Mouse (Mus musculus) ovary, postnatal 10 days (tissue): ENCODE measurements around the gene Fkbp14.

Source experiments
- DNase-seq: peaks from one replicate; pipeline ENCODE4 v3.0.0; 2022; ENCODE audit warnings: low spot score

Fkbp14 gene

DNA sequence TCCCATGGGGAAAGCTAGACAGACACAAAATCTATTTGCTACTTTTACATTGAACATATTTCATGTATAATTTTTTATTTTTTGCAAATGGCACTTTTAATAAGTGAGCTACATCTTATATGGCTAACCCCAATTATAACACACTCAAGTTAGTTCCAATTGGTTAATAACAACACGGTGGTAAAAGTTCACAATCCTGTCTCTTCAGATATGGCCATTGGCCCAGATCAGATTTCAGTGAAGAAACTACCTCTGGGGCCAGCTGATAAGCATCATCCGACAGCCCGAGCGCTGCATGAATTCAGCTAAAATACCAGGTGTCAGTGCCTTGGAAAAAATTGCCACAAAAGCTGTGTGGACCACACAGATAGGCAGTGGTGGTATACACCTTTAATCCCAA lies 9.4 kb downstream of the Fkbp14 start:
- DNase-seq, result no peak

DNA sequence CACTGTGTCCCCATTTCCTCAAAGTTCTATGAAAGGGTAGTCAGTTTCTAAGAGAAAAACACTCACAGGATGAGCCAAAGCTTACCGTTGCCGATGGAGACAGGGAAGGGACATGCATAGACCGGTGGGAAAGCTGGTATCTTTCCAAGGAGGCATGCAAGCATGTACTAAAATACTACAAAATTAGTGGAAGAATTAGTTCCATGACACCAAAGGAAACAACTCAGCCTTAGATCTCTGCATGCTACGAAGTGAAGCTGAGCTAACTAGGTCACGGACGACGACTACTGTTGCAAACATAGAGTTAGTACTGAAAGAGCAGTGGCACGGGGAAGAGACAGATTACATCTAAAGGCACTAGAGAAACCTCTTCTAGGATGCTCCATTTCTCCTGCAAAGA lies 10.2 kb downstream of the Fkbp14 start:
- DNase-seq, result no peak

DNA sequence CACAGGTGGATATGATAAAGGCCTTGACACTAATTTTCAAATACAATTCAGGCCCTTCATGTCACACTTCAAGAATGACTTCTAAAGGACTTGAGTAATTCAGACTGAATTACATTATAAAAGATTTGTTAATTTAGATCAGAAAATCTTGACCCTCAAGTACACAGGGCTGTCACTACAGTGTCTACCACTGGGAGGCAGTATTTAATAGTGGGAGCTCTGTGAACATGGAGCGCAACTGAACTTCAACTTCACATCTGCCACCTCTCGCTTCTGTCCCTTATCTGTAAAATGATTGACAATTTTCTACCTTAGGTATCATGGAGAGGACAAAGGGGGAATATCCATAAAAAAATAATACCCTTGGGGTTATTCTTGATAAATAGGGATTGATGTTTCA lies 10.9 kb downstream of the Fkbp14 start:
- no peak for DNase-seq

DNA sequence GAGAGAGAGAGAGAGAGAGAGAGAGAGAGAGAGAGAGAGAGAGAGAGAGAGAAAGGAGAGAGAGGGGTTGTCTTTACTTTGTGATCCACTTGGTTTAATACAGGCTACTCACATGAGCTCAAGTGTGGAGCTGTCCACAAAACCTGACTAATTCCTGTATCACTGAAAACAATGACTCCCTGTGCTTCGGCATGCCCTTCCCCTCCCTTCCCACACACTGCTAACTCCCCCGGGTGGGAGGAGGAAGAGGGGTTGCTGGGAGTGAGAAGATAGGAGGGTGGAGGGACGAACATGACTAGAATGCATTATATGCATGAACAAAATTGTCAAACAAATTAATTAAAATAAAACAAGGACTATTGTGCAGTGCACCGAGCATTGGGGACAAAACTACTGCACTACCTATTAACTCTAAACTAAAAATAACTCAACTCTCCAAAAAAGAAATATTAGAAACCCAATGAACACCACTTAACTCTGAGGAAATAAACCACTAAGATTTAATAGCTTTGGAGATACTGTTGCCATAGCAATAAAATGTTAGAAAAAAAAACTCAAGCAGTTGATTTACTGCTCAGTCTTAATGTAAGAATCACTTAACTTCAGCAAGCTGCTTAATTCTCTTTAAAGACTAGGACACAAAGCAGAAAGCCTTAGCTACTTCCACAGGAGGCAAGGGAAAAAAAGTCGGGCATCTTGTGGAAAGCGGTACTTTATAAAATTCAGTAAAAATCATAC lies 23.7 kb downstream of the Fkbp14 start:
- DNase-seq, result peak; percentile 15

DNA sequence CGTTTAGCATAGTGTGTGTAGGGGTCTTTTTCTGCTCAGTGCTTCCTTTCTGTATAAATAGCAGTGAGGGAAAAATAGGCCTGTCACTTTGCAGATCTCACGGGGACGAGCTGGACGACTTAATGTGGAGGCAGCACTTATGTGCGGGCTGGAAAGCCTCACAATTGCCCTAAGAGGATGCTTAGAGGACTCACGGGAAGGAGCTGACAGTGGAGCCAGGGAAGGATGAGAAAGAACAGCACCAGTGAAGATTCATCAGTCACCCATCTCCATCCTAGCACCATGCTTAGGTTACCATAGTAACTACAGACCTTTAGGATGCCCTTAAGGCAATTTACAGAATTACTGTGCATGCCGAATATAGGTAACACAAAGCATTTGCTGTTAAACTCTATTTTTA lies 27.3 kb downstream of the Fkbp14 start:
- DNase-seq, result no peak

DNA sequence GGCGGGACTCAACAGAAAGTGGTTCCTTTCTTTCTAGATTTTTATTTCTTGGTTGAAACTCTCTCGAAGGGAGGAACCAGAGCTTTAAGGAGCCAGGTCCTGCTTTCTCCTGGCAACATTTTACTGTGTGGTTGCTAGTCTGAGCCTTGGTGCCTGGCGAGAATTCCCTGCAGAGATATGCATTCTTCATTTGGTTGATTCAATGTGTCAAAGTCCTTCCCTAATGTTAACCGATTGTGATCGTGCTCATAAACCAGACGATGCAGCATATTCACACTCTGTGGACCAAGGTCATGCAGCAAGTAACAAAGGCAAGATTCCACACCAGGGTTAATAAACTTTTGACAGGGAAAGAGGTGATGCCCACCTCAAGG lies 30.6 kb downstream of the Fkbp14 start:
- DNase-seq, result no peak

DNA sequence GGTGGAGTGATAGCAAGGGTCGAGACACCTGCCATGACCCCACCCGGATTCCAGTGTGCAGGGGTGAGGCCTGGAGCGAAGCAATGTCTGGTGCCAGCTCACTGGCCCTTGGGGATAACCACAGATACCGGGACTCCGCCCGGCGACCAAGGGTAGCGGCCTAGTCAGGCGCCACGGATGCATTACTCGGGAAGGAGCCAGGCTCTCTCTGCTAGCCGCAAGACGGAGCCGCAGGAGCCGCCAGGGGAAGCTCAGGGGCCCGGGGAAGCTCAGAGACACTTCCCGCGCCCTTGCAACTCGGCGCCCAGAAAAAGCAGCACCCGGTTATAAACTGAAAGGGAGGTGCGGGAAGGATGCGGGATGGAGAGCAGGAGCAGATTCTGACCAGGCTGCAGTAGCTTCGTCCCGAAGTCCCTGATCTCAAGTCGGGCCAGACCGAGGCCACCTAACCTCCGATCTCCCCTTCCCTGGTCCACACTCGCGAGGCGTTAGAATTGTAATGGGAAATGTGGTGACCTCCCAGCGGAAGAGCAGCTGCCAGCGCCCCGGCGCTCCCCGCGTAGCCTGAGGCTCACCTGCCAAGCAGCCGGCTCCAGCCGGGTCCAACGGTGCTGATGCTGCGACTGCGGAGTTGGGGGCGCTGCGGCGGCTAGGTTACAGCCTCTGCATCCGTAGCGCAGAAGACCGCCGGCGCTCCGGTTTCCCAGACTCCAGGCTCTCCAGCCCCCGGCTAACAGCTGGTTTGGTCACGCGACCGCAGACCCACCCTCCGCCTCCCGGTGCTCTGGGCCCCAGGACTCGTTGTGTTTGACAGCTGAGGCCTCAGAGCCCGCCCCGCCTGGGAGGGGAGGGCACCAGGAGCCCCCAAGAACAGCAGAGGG lies 31.2 kb downstream of the Fkbp14 start, which contains the start of gene Scrn1:
Scrn1 (minus strand) TSS at position 825 of the 881 bp plus-strand sequence.
- peak; percentile 22 for DNase-seq

DNA sequence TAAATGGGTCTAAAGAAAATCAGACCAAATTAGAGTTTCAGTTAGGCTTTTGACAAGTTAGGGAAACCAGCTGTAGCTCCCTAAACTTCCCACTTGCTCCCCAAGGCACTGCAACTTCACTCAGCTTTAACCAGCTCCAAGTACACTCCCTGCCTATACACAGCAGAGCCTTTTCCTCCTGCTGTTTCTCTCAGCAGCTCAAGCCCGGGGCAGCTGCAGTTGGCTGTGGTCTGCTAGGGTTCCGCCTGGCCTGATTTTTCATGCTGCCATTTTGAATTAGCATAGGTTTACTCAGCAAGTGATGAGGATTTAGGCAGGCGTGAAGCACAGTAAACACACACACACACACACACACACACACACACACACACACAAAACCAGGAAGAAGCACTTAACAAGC lies 32.1 kb downstream of the Fkbp14 start:
- DNase-seq, result no peak

DNA sequence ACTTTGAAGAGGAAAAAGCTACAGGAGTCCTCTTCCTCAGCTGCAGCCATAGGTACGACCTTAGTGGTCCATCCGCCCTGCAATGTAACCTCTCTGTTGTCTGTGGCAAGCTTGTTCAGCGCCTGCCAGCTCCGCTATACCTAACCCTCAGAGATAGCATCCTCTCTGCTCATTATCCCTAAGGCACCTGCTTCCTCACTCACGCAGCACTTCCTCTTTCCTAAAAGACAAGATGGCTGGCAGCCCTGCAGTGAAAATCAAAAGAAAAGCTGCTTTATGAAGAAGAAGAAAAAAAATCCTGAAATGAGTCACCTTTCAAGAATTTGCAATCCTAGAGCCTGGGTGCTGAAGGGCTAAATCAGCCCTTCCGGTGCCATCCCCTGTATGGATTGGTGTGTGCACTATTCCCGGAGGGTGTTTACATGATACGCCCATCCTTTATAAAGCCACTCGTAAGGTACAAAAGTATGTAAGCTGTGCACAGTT lies 32.6 kb downstream of the Fkbp14 start:
- DNase-seq, result no peak

DNA sequence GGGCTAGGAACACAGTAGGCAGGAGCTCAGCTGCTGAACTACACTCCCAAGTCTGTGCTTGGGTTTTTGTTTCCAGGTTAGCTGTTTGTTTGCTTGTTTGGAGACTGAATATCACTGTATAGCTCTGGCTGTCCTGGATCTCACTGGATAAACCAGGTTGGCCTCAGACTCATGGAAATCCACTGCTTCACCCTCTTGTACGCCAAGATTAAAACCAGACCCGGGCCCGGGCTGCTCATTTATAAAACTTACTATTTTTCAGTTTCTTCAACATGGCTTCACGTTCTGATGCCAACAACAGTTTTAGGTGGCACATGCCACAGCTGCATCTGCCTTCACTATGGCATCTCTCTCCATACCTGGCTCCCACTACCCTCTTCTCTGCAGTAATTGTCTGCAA lies 33.5 kb downstream of the Fkbp14 start:
- no peak for DNase-seq

DNA sequence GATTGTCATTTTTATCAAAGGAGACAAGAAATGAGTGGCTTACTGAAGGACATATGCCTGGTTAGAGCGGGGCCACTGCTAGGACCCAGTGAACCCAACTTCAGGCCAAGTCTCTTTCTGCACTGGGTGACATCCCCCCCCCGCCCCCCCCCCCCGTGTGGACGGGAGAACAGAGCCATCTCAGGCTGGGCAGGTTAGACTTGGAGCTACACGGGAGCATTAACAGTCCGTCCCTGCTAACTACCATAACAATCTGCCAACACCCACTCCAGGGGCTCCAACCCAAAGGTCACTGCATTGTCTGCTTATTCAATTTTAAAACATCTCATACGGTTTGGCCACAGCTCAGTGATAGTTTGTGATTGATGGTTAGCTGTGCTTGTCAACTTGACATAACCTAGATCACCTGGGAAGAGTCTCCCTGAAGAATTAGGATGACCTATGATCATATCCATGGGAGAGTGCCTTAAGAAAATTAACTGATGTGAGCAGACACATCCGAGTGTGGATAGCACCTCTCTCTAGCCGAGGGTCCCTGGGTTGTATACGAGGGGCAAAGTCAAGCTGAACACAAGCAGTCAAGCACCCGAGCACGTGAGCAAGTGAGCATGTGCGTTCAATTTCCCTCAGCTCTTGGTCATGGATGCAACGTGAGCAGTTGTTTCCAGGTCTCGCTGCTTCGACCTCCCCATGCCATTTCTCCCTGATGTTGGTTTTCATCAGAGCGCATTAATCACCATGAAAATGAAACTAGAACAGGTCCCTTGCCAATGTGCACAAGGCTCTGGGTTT lies 34.9 kb downstream of the Fkbp14 start:
- no peak for DNase-seq

DNA sequence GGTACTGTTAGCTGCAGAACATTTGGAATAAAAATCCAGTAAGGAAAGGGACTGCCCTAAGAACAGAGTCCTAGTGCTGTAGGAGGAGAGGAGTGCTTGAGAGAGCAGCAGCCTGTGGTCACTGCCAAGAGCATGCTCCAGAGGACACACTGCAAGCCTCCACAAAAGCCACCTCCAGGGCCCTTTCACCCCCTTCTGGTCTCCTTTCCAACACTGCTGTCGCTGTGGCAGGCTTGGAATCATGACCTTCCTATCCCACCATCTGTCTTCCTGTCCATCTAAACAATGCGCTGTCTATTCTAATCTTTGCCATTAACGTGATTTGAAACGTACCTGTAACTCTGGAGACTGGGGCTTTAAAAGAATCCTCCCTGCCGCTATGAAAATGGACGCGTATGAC lies 38.6 kb downstream of the Fkbp14 start:
- no peak for DNase-seq

DNA sequence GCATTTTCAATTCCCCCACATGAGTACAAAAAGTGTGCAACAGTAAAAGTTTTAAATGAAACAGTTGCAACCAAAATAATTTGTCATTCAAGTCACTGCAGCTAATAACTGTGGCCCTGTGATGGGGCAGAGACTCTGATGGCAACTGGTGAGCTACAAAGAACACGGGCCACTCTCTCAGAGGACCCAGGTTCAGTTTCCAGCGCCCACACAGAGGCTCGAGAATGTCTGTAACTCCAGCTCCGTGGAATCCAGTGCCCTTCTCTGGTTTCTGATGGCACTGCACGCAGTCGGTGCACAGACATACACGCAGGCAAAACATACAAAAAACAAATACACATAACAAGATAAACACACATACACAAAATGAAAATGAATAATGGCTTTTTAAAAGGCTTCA lies 39.4 kb downstream of the Fkbp14 start:
- DNase-seq, result no peak

DNA sequence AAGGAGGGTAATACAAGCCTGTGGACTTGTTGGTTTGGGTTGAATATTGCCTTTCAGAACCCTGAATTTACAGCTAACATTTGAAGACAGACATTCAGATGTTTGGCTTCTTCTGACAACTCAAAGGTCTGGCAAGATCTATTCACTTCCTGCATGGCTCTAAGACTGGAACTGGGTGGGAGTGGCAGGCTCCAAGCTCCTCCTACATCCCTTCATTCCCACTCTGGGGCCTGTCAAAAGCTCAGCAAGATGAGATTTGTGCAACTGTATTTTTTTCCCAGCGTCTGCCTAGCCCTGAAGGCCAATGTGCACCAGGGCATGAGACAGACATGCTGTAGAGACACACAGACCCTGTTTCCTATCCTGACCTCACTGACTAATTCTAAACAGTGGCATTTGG lies 41.3 kb downstream of the Fkbp14 start:
- no peak for DNase-seq

DNA sequence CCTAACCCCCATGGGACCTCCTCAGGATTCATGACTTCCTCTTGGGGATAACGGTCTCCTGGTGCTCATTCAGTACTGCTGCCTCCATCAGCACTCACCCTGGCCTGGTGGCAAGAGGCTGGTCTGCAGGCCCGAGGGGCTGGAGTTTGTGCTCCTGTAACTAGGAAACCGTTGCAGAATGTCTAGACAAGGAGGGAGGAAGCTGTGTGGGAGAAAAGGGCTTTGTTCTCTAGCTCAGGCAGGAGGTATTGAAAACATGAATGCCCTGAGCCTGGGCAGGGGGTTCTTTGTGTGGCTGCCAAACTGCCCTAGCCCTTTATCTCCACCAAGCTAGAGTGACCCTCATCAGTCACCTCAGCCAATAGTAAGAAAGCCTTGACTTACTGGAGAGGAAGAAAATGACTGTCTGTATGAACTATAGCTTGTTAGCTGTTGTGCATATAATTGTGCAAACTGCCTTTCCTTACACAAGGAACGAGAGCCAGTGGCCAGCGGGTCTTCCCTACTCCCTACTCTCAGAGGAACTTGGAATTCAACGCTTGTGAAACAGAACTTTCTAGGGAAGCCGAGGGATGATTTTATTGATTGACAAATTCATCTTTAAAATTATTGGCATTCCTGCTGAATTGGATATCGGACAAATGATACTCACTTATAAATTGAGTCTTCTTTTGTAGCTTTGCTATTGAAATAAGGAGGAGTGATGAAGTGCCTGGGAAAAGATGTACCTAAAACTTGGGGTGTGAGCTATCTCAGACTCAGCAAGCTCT lies 42.6 kb downstream of the Fkbp14 start:
- no peak for DNase-seq

DNA sequence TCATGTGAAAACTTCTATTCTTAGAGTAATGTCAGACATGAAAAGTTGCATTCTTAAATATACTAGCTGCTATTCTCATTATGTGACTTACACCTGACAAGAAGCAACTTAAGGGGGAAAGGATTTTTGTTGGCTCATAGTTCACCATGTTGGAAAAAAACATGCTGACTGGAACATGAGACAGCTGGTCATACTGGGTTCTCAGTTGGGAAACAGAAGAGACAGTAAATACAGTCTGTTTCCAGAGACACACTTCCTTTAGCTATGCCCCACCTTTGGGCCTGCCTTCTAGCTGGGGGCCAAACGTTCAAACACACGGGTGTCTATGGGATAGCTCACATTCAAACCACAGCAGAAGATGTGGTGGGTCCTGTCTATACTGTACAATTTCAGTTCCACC lies 43.5 kb downstream of the Fkbp14 start:
- no peak for DNase-seq

DNA sequence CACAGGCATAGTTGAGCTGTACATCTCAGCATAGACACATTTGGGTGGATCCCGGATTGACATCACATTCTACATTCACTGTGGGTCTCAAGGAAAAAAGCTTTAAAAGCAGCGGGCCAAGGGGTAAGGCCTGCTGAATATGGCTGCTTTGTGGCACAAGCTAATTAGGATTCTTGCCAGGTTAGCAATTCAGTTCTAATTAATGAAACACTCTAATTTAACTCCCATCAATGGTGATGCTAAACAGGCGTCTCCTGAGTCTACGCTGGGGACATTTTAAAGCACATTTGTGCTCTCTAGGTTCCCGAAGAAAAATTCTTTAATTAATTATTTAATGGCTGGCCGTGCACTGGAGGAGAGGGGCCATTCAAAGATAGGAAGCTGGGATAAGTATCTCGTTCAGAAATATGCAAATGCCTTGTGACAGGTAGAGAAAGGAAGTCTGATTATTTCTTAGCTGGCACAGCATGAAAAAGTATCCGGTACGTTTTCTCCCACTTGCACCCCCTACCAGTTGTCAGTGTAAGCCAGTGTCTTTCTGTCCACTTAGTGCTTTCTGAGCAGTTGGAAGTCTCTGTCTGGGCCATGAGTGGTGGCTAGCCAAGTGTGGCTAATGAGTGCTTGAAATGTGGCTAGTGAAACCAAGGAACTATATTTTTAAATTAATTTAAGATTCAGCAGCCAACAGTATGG lies 44.2 kb downstream of the Fkbp14 start:
- DNase-seq, result no peak

DNA sequence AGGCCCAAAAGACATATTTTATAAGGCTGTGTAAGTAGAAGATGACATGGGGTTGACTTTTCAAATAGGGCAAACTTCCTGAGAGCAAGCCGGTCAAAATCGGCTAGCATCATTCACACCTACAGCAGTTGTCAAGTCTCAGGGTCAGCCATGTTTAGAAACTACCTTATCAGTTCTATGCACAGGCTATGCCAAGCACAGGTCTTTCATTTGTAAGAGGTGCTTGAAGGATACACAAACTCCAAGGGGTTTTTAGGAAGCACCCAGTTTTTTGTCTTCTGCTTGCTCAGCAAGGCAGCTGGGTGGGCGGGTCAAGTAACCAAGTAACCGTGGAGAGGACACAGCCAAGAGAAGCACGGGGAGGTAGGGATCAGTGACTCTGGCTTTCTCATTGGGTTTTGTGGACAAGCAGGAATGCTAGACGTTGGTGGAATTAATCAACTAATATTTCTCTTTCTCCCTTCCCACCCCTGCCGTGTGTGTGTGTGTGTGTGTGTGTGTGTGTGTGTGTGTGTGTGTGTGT lies 46.2 kb downstream of the Fkbp14 start:
- no peak for DNase-seq

DNA sequence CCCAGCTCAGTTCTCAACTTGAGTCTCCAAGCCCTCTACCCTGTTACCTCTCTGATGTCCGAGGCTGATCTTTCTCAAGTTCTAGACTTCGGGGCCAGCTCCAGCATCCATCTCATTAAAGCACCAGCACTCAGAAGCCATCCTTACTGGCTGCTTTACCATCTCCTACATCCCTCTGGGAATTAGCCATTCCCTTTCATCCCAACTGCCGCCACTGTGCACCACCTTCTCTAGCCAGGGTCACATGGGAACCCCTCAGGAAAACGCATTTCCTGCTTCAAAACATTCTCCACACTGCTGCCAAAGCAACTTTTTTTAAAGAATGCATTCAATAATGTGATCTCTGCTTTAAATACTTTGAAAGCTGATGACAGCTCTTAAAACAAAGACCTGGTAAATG lies 47.8 kb downstream of the Fkbp14 start:
- DNase-seq, result no peak

DNA sequence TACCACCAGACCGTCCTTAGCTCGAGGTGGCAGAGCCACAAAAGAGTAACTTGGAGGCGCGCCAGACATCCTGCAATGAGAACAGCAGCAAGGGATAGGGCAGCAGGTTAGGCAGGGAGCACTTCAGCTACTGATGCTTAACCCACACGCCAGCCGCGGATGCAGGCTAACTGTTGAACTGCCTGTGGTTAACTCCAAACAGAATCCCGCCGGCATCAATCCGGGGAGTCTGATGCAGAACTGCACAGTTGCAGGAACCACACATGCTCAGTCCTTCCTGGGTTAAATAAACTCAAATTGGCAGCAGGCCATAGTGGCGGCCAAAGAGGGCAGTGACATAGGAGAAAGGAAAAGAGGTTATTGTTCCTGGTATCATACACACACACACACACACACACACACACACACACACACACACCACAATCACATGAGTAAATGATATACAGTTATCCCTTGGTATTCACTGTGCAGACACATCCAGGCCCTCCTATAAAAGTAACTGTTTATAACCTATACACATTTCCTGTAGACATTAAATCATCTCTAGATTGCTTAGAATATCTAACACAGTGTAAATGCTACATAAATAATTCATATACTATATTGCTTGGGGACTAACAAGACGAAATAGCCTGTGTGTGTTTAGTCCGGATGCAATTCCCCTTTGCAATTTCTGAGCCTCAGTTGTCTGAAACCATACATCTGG lies 48.6 kb downstream of the Fkbp14 start:
- DNase-seq, result no peak
